ENCODE assay signal across 8 mouse cellular contexts in genomic region chr4:33310840-33311437, GRCm38 (mm10). TPM values are rescaled to one million over a fixed set of nuclear protein-coding genes. Genes with fewer than 3 reads are reported as not detected.
DNase-seq lines count a peak whose midpoint lies in the region; ATAC-seq and TF ChIP-seq lines count a peak whose summit lies in the region.

No protein-coding gene starts in this region.

- no peaks in the 10 kb centered on the region for H3K27me3 ChIP-seq in C2C12 (ENCODE audit: control insufficient read depth, insufficient read depth, insufficient read length)
- no peaks in the 10 kb centered on the region for H3K27me3 ChIP-seq in forebrain, embryonic 14.5 days (replicated peaks; ENCODE audit: control insufficient read depth, insufficient read depth, low read length)
- H3K27me3 ChIP-seq in liver, embryonic 16.5 days (ENCODE audit: control insufficient read depth, insufficient read depth, low read depth, low read length) = no peaks in the 10 kb centered on the region

- no peak for ATAC-seq in forebrain, embryonic 14.5 days
- no peak for ATAC-seq in liver, embryonic 16.5 days (ENCODE audit: low read depth)
- ATAC-seq in frontal cortex, adult (ENCODE audit: low TSS enrichment) = no peak

- H3K4me1 ChIP-seq in forebrain, embryonic 14.5 days (ENCODE audit: control insufficient read depth, insufficient read depth, low read length) = peaks cover 6% of the 10 kb centered on the region; the same call in 1 of the 2 replicates
- peaks cover 19% of the 10 kb centered on the region for H3K4me1 ChIP-seq in liver, embryonic 16.5 days (ENCODE audit: control insufficient read depth, low read depth, low read length)

- H3ac ChIP-seq in C2C12 (ENCODE audit: control insufficient read depth, insufficient read length, low read depth) = peak overlapping the region; percentile 84

- peaks cover 58% of the 10 kb centered on the region for H3K79me2 ChIP-seq in C2C12 (ENCODE audit: control insufficient read depth, insufficient read depth)

- no peak for TF ChIP-seq CTCF in C2C12 (IDR thresholded peaks at IDR 0.05; ENCODE audit: control insufficient read depth, insufficient read depth, insufficient read length)

- WGBS in forebrain, embryonic 14.5 days = 20% methylated on average over 12 of the region's 12 CpGs
- 5% methylated on average over 12 of the region's 12 CpGs for WGBS in liver, embryonic 16.5 days (ENCODE audit: insufficient replicate concordance)

- no peaks in the 10 kb centered on the region for H3K36me3 ChIP-seq in C2C12 (ENCODE audit: control insufficient read depth, insufficient read depth)
- no peaks in the 10 kb centered on the region for H3K36me3 ChIP-seq in forebrain, embryonic 14.5 days (ENCODE audit: control insufficient read depth, insufficient read depth, low read length)
- H3K36me3 ChIP-seq in liver, embryonic 16.5 days (ENCODE audit: control insufficient read depth, insufficient read depth) = no peaks in the 10 kb centered on the region

- peak overlapping the region; percentile 78 for H3K9ac ChIP-seq in forebrain, embryonic 14.5 days (ENCODE audit: low read length)
- peak overlapping the region; percentile 88 for H3K9ac ChIP-seq in liver, embryonic 16.5 days (ENCODE audit: low read depth, low read length)

- H3K4me2 ChIP-seq in forebrain, embryonic 14.5 days (ENCODE audit: low read length) = peak overlapping the region; percentile 86
- H3K4me2 ChIP-seq in liver, embryonic 16.5 days (ENCODE audit: low read depth, low read length) = peak overlapping the region; percentile 84

- peak; percentile 27 for DNase-seq in heart, adult 11 months
- DNase-seq in heart, postnatal 25 days (ENCODE audit: low spot score) = no peak
- no peak for DNase-seq in forebrain, embryonic 14.5 days (ENCODE audit: low spot score)
- DNase-seq in layer of hippocampus, adult 9-10 months (ENCODE audit: low spot score) = no peak
- DNase-seq in urinary bladder, postnatal 36 days (ENCODE audit: low spot score in 2 of 2) = no peak

- H3K4me3 ChIP-seq in C2C12 (ENCODE audit: insufficient read depth, poor library complexity, severe bottlenecking) = peak overlapping the region; percentile 98
- peak overlapping the region; percentile 79 for H3K4me3 ChIP-seq in forebrain, embryonic 14.5 days (ENCODE audit: low read depth, low read length)
- peak overlapping the region; percentile 92 for H3K4me3 ChIP-seq in liver, embryonic 16.5 days (ENCODE audit: low read depth, low read length)

- no peak overlapping the region for H3K27ac ChIP-seq in forebrain, embryonic 14.5 days (ENCODE audit: low read depth, low read length)
- H3K27ac ChIP-seq in liver, embryonic 16.5 days (ENCODE audit: low read length) = peak overlapping the region; percentile 13; the same call in 1 of the 2 replicates

- intact Hi-C loops in heart, postnatal 25 days (cut with DNase I) = no loop called here

- H3K79me3 ChIP-seq in C2C12 (ENCODE audit: low read depth) = peaks cover 47% of the 10 kb centered on the region

- H3K9me3 ChIP-seq in forebrain, embryonic 14.5 days (replicated peaks; ENCODE audit: control insufficient read depth, low read length) = no peaks in the 10 kb centered on the region
- H3K9me3 ChIP-seq in liver, embryonic 16.5 days (replicated peaks; ENCODE audit: control insufficient read depth, low read length) = no peaks in the 10 kb centered on the region

TF ChIP-seq in C2C12, 6 proteins besides CTCF, POLR2A, EP300 and RAD21:
- TF ChIP-seq MAX (IDR thresholded peaks at IDR 0.05) = no peak
- TF ChIP-seq USF1 (IDR thresholded peaks at IDR 0.05; ENCODE audit: low read depth) = no peak
- no peak for TF ChIP-seq FOSL1 (IDR thresholded peaks at IDR 0.05; ENCODE audit: insufficient read depth, low read length, poor library complexity, severe bottlenecking)
- no peak for TF ChIP-seq CEBPB (IDR thresholded peaks at IDR 0.05; ENCODE audit: low read depth)
- no peak for TF ChIP-seq MYOD1 (IDR thresholded peaks at IDR 0.05; ENCODE audit: control insufficient read depth, insufficient read length, low read depth)

RNA-seq across cellular contexts. Expression of gene Rngtt, which starts 0.8 kb away (rescaled TPM):
- total RNA-seq in heart, postnatal 25 days (2021) = 10 to 100 TPM; 10.4 to 10.6 TPM
- polyA plus RNA-seq in C2C12 (2012; fragmentation: generic; extraction: Trizol) = 5.1 TPM
- 21.0 and 27.9 TPM in 2 replicates for polyA plus RNA-seq in forebrain, embryonic 14.5 days (2014; fragmentation: Nextera tagmentation; extraction: Ambion mirVana)
- polyA plus RNA-seq in liver, embryonic 16.5 days (2015; fragmentation: Nextera tagmentation; extraction: Ambion mirVana) = 13.3 and 14.0 TPM in 2 replicates

RNA-seq across cellular contexts. Expression of gene Pnrc1, which starts 21.0 kb away (rescaled TPM):
- total RNA-seq in heart, postnatal 25 days (2021) = 100 to 1,000 TPM; 126 to 127 TPM
- polyA plus RNA-seq in C2C12 (2012; fragmentation: generic; extraction: Trizol) = 9.1 TPM
- polyA plus RNA-seq in forebrain, embryonic 14.5 days (2014; fragmentation: Nextera tagmentation; extraction: Ambion mirVana) = 96.1 and 99.0 TPM in 2 replicates
- 39.9 and 53.2 TPM in 2 replicates for polyA plus RNA-seq in liver, embryonic 16.5 days (2015; fragmentation: Nextera tagmentation; extraction: Ambion mirVana)
